Comparison of ENCODE assay signal across 12 mouse cellular contexts in genomic region chr17:46273803-46274236, GRCm38 (mm10). TPM values are rescaled to one million over a fixed set of nuclear protein-coding genes. Genes with fewer than 3 reads are reported as not detected.
A peak's percentile ranks its signal among the peaks of the same experiment; 100 is the strongest.
DNase-seq lines count a peak whose midpoint lies in the region; ATAC-seq and TF ChIP-seq lines count a peak whose summit lies in the region.
"Had no signal": no experiment of that assay in that cellular context is flagged by ENCODE, and none has a peak within 500 bp of the region (broad histone marks: within the 10 kb centered on the region; RNA-seq: fewer than 3 reads in every experiment).

No protein-coding gene starts in this region.

- no peaks in the 10 kb centered on the region for H3K27me3 ChIP-seq in neural tube, embryonic 11.5 days (ENCODE audit: control insufficient read depth, insufficient read depth, low read length)
- no peaks in the 10 kb centered on the region for H3K27me3 ChIP-seq in embryonic facial prominence, embryonic 14.5 days (replicated peaks; ENCODE audit: control insufficient read depth, insufficient read depth, low read length)
- H3K27me3 ChIP-seq in stomach, embryonic 16.5 days (ENCODE audit: control insufficient read depth, insufficient read depth, low read length) = no peaks in the 10 kb centered on the region
- H3K27me3 ChIP-seq in liver, embryonic 11.5 days (replicated peaks; ENCODE audit: control insufficient read depth, insufficient read depth, low read length) = no peaks in the 10 kb centered on the region
- H3K27me3 ChIP-seq: stomach, embryonic 15.5 days had no signal

- peaks cover 14% of the 10 kb centered on the region for H3K36me3 ChIP-seq in neural tube, embryonic 11.5 days (ENCODE audit: control insufficient read depth, insufficient read depth, low read length)
- peaks cover 47% of the 10 kb centered on the region for H3K36me3 ChIP-seq in embryonic facial prominence, embryonic 14.5 days (ENCODE audit: control insufficient read depth, insufficient read depth, low read length)
- no peaks in the 10 kb centered on the region for H3K36me3 ChIP-seq in stomach, embryonic 16.5 days (ENCODE audit: control insufficient read depth, insufficient read depth, low read length)
- peaks cover 11% of the 10 kb centered on the region; the same call in 1 of the 2 replicates for H3K36me3 ChIP-seq in liver, embryonic 11.5 days (ENCODE audit: control insufficient read depth, insufficient read depth, low read length)

- H3K9me3 ChIP-seq in neural tube, embryonic 11.5 days (ENCODE audit: control insufficient read depth, low read length) = no peaks in the 10 kb centered on the region
- no peaks in the 10 kb centered on the region for H3K9me3 ChIP-seq in embryonic facial prominence, embryonic 14.5 days (ENCODE audit: control insufficient read depth, low read length)
- H3K9me3 ChIP-seq in stomach, embryonic 16.5 days (replicated peaks; ENCODE audit: control insufficient read depth, low read length) = no peaks in the 10 kb centered on the region
- no peaks in the 10 kb centered on the region for H3K9me3 ChIP-seq in liver, embryonic 11.5 days (ENCODE audit: control insufficient read depth, low read length)
- H3K9me3 ChIP-seq: stomach, embryonic 15.5 days had no signal

- H3K4me2 ChIP-seq in neural tube, embryonic 11.5 days (ENCODE audit: low read depth) = no peak overlapping the region
- H3K4me2 ChIP-seq in embryonic facial prominence, embryonic 14.5 days (ENCODE audit: low read depth, low read length) = no peak overlapping the region
- H3K4me2 ChIP-seq in stomach, embryonic 16.5 days (ENCODE audit: low read depth, low read length) = no peak overlapping the region
- H3K4me2 ChIP-seq in liver, embryonic 11.5 days = no peak overlapping the region
- H3K4me2 ChIP-seq: stomach, embryonic 15.5 days had no signal

- intact Hi-C loops in gastrocnemius, adult 2 months (cut with DNase I) = no loop called here

- no peak overlapping the region for H3K9ac ChIP-seq in neural tube, embryonic 11.5 days (ENCODE audit: low read length)
- H3K9ac ChIP-seq in embryonic facial prominence, embryonic 14.5 days (ENCODE audit: low read depth, low read length) = no peak overlapping the region; the same call in 1 of the 2 replicates
- no peak overlapping the region for H3K9ac ChIP-seq in stomach, embryonic 16.5 days (ENCODE audit: low read length)
- H3K9ac ChIP-seq in liver, embryonic 11.5 days (ENCODE audit: low read depth, low read length) = no peak overlapping the region
- H3K9ac ChIP-seq: stomach, embryonic 15.5 days had no signal

- DNase-seq in gastrocnemius, adult 2 months = peak; percentile 28
- no peak for DNase-seq in gastrocnemius, postnatal 4 days (ENCODE audit: low spot score in 2 of 2)
- peak; percentile 5 for DNase-seq in neural tube, embryonic 11.5 days (ENCODE audit: low spot score)
- DNase-seq in neural tube, embryonic 10.5 days (ENCODE audit: extremely low spot score, low spot score) = no peak
- DNase-seq in embryonic facial prominence, embryonic 14.5 days (ENCODE audit: low spot score) = peak; percentile 73
- no peak for DNase-seq in liver, embryonic 11.5 days (ENCODE audit: low spot score)
- DNase-seq in kidney, adult 18-20 months = no peak
- DNase-seq: cerebellum, adult 18-20 months; gastrocnemius, postnatal 25 days had no signal

- peak overlapping the region; percentile 53 for H3K4me3 ChIP-seq in gastrocnemius, adult 2 months
- H3K4me3 ChIP-seq in neural tube, embryonic 11.5 days (ENCODE audit: low read depth, low read length) = no peak overlapping the region
- H3K4me3 ChIP-seq in embryonic facial prominence, embryonic 14.5 days (ENCODE audit: low read depth, low read length) = no peak overlapping the region
- H3K4me3 ChIP-seq in stomach, embryonic 16.5 days (replicated peaks; ENCODE audit: low read length) = no peak overlapping the region
- no peak overlapping the region for H3K4me3 ChIP-seq in liver, embryonic 11.5 days (ENCODE audit: low read depth, low read length)
- H3K4me3 ChIP-seq: stomach, embryonic 15.5 days had no signal

- no peak for TF ChIP-seq CTCF in gastrocnemius, adult 2 months (IDR thresholded peaks at IDR 0.05)

- WGBS in neural tube, embryonic 11.5 days = 74% methylated on average over 1 of the region's 1 CpGs
- 10% methylated on average over 1 of the region's 1 CpGs for WGBS in embryonic facial prominence, embryonic 14.5 days
- WGBS in stomach, embryonic 16.5 days = 81% methylated on average over 1 of the region's 1 CpGs
- 79% methylated on average over 1 of the region's 1 CpGs for WGBS in liver, embryonic 11.5 days

- no peaks in the 10 kb centered on the region for H3K4me1 ChIP-seq in neural tube, embryonic 11.5 days (ENCODE audit: control insufficient read depth, insufficient read depth, low read length)
- H3K4me1 ChIP-seq in embryonic facial prominence, embryonic 14.5 days (ENCODE audit: control insufficient read depth, insufficient read depth, low read length) = peaks cover 32% of the 10 kb centered on the region
- H3K4me1 ChIP-seq in stomach, embryonic 16.5 days (ENCODE audit: control insufficient read depth, insufficient read depth, low read length) = peaks cover 11% of the 10 kb centered on the region
- peaks cover 4% of the 10 kb centered on the region for H3K4me1 ChIP-seq in liver, embryonic 11.5 days (replicated peaks; ENCODE audit: control insufficient read depth, insufficient read depth, low read length)

- ATAC-seq in neural tube, embryonic 11.5 days (ENCODE audit: insufficient read depth, low FRiP score, low TSS enrichment) = no peak
- ATAC-seq in embryonic facial prominence, embryonic 14.5 days (ENCODE audit: low read depth) = peak; percentile 45
- no peak for ATAC-seq in stomach, embryonic 16.5 days (ENCODE audit: insufficient read depth, low FRiP score)
- ATAC-seq in liver, embryonic 11.5 days (replicated peaks; ENCODE audit: low FRiP score) = no peak

- peak overlapping the region; percentile 88 for H3K27ac ChIP-seq in gastrocnemius, adult 2 months
- H3K27ac ChIP-seq in neural tube, embryonic 11.5 days (ENCODE audit: low read depth, low read length) = no peak overlapping the region
- peak overlapping the region; percentile 83 for H3K27ac ChIP-seq in embryonic facial prominence, embryonic 14.5 days (replicated peaks; ENCODE audit: low read depth, low read length)
- peak overlapping the region; percentile 21; the same call in 1 of the 2 replicates for H3K27ac ChIP-seq in stomach, embryonic 16.5 days (ENCODE audit: low read length)
- no peak overlapping the region for H3K27ac ChIP-seq in liver, embryonic 11.5 days (ENCODE audit: low read depth, low read length)
- H3K27ac ChIP-seq: stomach, embryonic 15.5 days had no signal

RNA-seq across cellular contexts. Expression of gene Tjap1, which starts 9.0 kb away (rescaled TPM):
- total RNA-seq in gastrocnemius, adult 2 months (2021) = 10 to 100 TPM; 37.2 to 43.8 TPM
- 10 to 100 TPM; 79.8 to 90.9 TPM for total RNA-seq in gastrocnemius, postnatal 4 days (2021)
- 47.6 and 48.8 TPM in 2 replicates for polyA plus RNA-seq in neural tube, embryonic 11.5 days (2014; fragmentation: Nextera tagmentation; extraction: Ambion mirVana)
- polyA plus RNA-seq in embryonic facial prominence, embryonic 14.5 days (2014; fragmentation: Nextera tagmentation; extraction: Ambion mirVana) = 54.5 and 57.3 TPM in 2 replicates
- polyA plus RNA-seq in stomach, embryonic 16.5 days (2015; fragmentation: Nextera tagmentation; extraction: Ambion mirVana) = 36.8 and 38.9 TPM in 2 replicates
- 26.4 and 29.3 TPM in 2 replicates for polyA plus RNA-seq in liver, embryonic 11.5 days (2014; fragmentation: Nextera tagmentation; extraction: Ambion mirVana)

RNA-seq across cellular contexts. Expression of gene Lrrc73, which starts 20.5 kb away (rescaled TPM):
- total RNA-seq in gastrocnemius, adult 2 months (2021) = under 1 TPM in 1 of 2 experiments, not detected in 1; 0.14 TPM
- total RNA-seq in gastrocnemius, postnatal 4 days (2021) = 1 to 10 TPM in 1 of 2 experiments, under 1 TPM in 1; 0.73 to 1.1 TPM
- polyA plus RNA-seq in neural tube, embryonic 11.5 days (2014; fragmentation: Nextera tagmentation; extraction: Ambion mirVana) = 1.7 and 2.8 TPM in 2 replicates
- polyA plus RNA-seq in embryonic facial prominence, embryonic 14.5 days (2014; fragmentation: Nextera tagmentation; extraction: Ambion mirVana) = 2.2 TPM in 2 replicates
- polyA plus RNA-seq in stomach, embryonic 16.5 days (2015; fragmentation: Nextera tagmentation; extraction: Ambion mirVana) = 0.45 and 0.48 TPM in 2 replicates
- 0.34 and 0.62 TPM in 2 replicates for polyA plus RNA-seq in liver, embryonic 11.5 days (2014; fragmentation: Nextera tagmentation; extraction: Ambion mirVana)

RNA-seq across cellular contexts. Expression of gene Dlk2, which starts 23.4 kb away (rescaled TPM):
- total RNA-seq in gastrocnemius, adult 2 months (2021) = not detected
- total RNA-seq in gastrocnemius, postnatal 4 days (2021) = 1 to 10 TPM; 1.2 to 1.5 TPM
- polyA plus RNA-seq in neural tube, embryonic 11.5 days (2014; fragmentation: Nextera tagmentation; extraction: Ambion mirVana) = 1.1 and 1.3 TPM in 2 replicates
- 7.5 and 7.6 TPM in 2 replicates for polyA plus RNA-seq in embryonic facial prominence, embryonic 14.5 days (2014; fragmentation: Nextera tagmentation; extraction: Ambion mirVana)
- 6.7 and 8.8 TPM in 2 replicates for polyA plus RNA-seq in stomach, embryonic 16.5 days (2015; fragmentation: Nextera tagmentation; extraction: Ambion mirVana)
- polyA plus RNA-seq in liver, embryonic 11.5 days (2014; fragmentation: Nextera tagmentation; extraction: Ambion mirVana) = 0.11 and 0.23 TPM in 2 replicates
- total RNA-seq: megakaryocyte, adult 5-6 weeks had no signal

RNA-seq across cellular contexts. Expression of gene Yipf3, which starts 25.9 kb away (rescaled TPM):
- 10 to 100 TPM; 55.8 to 59.5 TPM for total RNA-seq in gastrocnemius, adult 2 months (2021)
- 10 to 100 TPM; 76.8 to 81.5 TPM for total RNA-seq in gastrocnemius, postnatal 4 days (2021)
- polyA plus RNA-seq in neural tube, embryonic 11.5 days (2014; fragmentation: Nextera tagmentation; extraction: Ambion mirVana) = 79.4 and 89.9 TPM in 2 replicates
- polyA plus RNA-seq in embryonic facial prominence, embryonic 14.5 days (2014; fragmentation: Nextera tagmentation; extraction: Ambion mirVana) = 135 and 137 TPM in 2 replicates
- 111 and 120 TPM in 2 replicates for polyA plus RNA-seq in stomach, embryonic 16.5 days (2015; fragmentation: Nextera tagmentation; extraction: Ambion mirVana)
- polyA plus RNA-seq in liver, embryonic 11.5 days (2014; fragmentation: Nextera tagmentation; extraction: Ambion mirVana) = 65.6 and 76.7 TPM in 2 replicates

RNA-seq across cellular contexts. Expression of gene Polr1c, which starts 26.0 kb away (rescaled TPM):
- total RNA-seq in gastrocnemius, adult 2 months (2021) = 10 to 100 TPM; 13.7 to 14.5 TPM
- 10 to 100 TPM; 35.1 to 35.6 TPM for total RNA-seq in gastrocnemius, postnatal 4 days (2021)
- polyA plus RNA-seq in neural tube, embryonic 11.5 days (2014; fragmentation: Nextera tagmentation; extraction: Ambion mirVana) = 105 TPM in 2 replicates
- 78.1 and 80.2 TPM in 2 replicates for polyA plus RNA-seq in embryonic facial prominence, embryonic 14.5 days (2014; fragmentation: Nextera tagmentation; extraction: Ambion mirVana)
- 67.9 and 72.6 TPM in 2 replicates for polyA plus RNA-seq in stomach, embryonic 16.5 days (2015; fragmentation: Nextera tagmentation; extraction: Ambion mirVana)
- 89.3 and 90.4 TPM in 2 replicates for polyA plus RNA-seq in liver, embryonic 11.5 days (2014; fragmentation: Nextera tagmentation; extraction: Ambion mirVana)

Comparison
In these comparisons a context has a peak if more than half of its experiments do, and no peak if none do; other contexts are left out.
1. DNase-seq: peak in gastrocnemius, adult 2 months (single experiment), neural tube, embryonic 11.5 days (single experiment) and embryonic facial prominence, embryonic 14.5 days (single experiment); none in gastrocnemius, postnatal 4 days (0 of 2), neural tube, embryonic 10.5 days (single experiment), liver, embryonic 11.5 days (single experiment) and kidney, adult 18-20 months (single experiment).
2. H3K27ac ChIP-seq: peak in gastrocnemius, adult 2 months (single experiment), embryonic facial prominence, embryonic 14.5 days (single experiment) and stomach, embryonic 16.5 days (single experiment); none in neural tube, embryonic 11.5 days (single experiment) and liver, embryonic 11.5 days (single experiment).